Mouse (Mus musculus) limb, embryonic 13.5 days (tissue): Measurements from ENCODE around the gene Rtl6. TPM values are rescaled to one million over a fixed set of nuclear protein-coding genes. Genes with fewer than 3 reads are reported as not detected.

ENCODE experiments used
- polyA plus RNA-seq: library from polyadenylated mRNA; unstranded; fragments of >200 nt; fragmentation: Nextera tagmentation; extraction: Ambion mirVana; gene quantifications from 2 replicates; pipeline ENCODE4 v1.2.1, GENCODE M21; 2015

Rtl6 gene
- polyA plus RNA-seq, 1 experiment from 2014 or later = 25.2 TPM

Other genes starting within 250 kb of the Rtl6 start
- 1.6 and 2.0 TPM in 2 replicates for gene Parvg, start 233.8 kb downstream of the Rtl6 start, polyA plus RNA-seq
- 1.9 and 2.0 TPM in 2 replicates for gene Shisal1, start 110.7 kb downstream of the Rtl6 start, polyA plus RNA-seq
- gene Prr5, start 111.8 kb upstream of the Rtl6 start, polyA plus RNA-seq = 31.1 and 31.8 TPM in 2 replicates
- gene Arhgap8, start 162.2 kb upstream of the Rtl6 start, polyA plus RNA-seq = 6.7 and 7.5 TPM in 2 replicates